Mouse (Mus musculus) left cerebral cortex, postnatal 14 days (tissue): ENCODE measurements at regions not wholly inside any gene's neighbourhood (a gene's known extent, or its start where the extent isn't known, plus 50 kb on each side); places are given as distances from the start of the nearest gene placed in this dataset.
A peak's percentile ranks its signal among the peaks of the same experiment; 100 is the strongest.
"Not testable (repeated sequence)": the region's sequence is repeated elsewhere in the genome, so short reads cannot be mapped to it uniquely, and the experiment has no call there.

Experiments used
- DNase-seq, 2 experiments: peaks; one replicate each; pipeline ENCODE4 v3.0.0; 2021 to 2022; ENCODE audit warnings: low spot score in 2 of 2, mixed read lengths in 1 of 2
- intact Hi-C: fragments of 180-260 bp; cut with DNase I; formaldehyde crosslinking; loops from one replicate; pipeline ENCODE4 v1.15.1; 2025

DNA sequence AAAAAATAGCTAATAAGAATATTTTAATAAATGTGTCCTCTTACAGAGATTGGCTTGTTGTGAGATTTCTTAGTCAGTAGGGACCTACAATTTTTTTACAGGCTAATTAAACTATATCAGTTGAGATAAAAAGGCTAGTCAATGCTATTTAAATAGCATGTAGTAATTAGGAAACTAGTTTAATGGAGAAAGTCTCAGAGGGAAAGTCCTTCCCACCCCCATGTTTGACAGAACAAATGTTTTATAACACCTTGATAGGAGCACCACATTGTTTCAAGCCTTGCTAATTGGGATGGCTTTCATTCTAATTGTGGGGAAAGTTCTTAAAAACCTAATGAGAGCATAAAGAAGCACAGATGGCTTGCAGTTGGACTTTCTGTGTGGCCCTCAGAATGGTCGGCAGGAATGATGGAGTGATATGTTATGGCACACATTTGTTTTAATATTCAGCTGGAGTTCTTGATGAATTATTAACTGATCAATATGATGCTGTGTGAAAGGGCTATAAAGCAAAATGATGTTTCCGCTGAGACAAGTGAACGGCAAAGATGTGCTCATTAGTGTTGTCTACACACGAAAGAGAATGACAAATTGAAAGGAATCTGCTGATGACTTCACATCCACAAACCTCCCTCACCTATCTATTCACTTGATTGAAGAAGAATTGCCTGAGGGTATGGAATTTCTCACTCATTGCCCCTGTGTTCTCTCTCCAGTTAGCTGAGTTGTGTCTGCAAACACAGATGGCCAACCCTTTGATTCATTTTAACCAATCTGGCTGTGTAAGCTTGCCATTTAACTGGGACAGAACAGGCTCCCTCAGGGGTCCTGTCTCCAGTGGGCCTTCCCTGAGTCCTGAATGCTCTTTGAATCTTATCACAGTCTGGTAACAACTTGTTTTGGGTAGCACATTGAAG lies 111.5 kb upstream of the Arhgap20 start:
- intact Hi-C loops = no loop called here
- no peak for DNase-seq

GRCm38 (mm10) chr9:51654645-51655044 lies 110.5 kb upstream of the Arhgap20 start:
- intact Hi-C loops = no loop called here
- no peak for DNase-seq

DNA sequence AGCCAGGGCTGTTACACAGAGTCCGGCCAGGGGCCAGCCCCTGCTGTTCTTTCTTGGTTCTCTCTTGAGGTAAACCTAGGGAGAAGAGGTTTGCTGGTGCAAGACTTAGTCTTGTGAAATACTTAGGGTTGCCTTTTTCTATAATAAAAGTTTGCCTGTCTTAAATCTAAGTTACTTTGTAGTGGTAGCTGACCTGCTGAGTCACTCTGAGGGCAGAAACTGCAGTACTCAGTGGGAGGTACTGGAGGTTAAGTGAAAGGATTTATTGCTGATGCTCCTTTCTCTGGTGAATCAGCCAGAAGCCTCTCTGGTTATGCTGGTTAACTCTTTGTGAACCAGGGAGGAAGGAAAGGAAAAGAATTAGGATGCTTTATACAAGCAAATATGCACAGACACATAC lies 107.3 kb upstream of the Arhgap20 start:
- intact Hi-C loops = no loop called here
- no peak for DNase-seq

GRCm38 (mm10) chr9:51660908-51661874 lies 103.9 kb upstream of the Arhgap20 start:
- DNase-seq = peak; percentile 14 to 38

GRCm38 (mm10) chr9:51661911-51662310 lies 103.2 kb upstream of the Arhgap20 start:
- DNase-seq = no peak
- intact Hi-C loops = no loop called here

More at GRCm38 (mm10) chr9:51660908-51661874, 103.9 kb upstream of the Arhgap20 start:
- intact Hi-C loops = no loop called here

DNA sequence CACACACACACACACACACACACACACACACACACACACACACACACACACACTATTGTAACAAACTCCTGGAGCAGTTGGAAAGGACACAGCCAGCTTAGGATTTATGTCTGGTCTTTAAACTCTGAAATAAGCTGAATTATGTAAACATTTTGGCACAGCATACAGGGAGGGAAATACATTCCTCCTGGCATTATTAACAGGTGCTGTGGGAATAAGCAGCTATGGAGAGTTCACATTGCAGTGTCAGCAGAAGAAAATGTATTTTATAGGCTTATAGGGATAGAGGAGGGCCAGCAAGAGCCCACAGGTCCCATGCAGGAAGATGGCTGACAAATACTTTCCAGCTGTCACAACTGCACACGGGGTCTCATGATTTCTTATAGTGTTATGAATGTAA lies 100.8 kb upstream of the Arhgap20 start:
- no peak for DNase-seq
- intact Hi-C loops = no loop called here

DNA sequence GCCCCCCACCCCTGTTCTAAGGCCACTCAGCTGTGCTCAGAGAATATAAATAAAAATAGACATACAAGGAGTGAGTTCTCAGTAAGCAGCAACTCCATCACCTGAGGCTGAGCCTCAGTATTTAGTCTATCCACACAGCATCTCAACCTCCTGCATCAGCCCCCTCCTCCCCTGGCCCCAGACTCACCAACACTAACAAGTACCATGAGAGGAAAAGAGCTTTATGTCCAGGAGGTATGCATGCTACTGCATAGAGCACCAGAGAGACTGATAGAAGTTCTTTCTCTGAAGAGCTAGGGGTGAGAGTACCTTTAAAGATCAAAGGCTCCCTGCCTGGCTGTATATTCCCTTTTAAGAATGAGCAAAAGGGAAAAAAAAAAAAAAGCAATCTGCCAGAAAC lies 100.3 kb upstream of the Arhgap20 start:
- intact Hi-C loops = no loop called here

DNA sequence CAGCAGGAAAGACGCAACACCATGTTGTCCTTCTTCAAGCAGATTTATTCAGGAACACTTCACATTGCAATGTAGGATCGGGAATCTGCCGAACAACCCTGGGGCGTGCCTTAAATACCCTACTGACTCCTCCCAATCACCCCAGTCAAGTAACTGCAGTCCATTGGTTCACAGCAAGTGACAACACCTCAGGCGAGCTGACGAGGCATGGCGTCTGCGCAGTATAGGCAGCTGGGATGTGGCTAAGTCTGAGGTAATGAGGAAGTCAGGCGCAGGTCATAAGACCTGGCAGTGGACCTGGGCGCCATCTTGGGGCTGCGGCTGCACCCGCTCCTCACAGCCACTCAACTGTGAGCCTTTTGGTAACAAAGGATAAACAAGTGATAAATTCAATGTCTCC lies 96.2 kb upstream of the Arhgap20 start:
- intact Hi-C loops, DNase-seq: not testable (repeated sequence)

More for the DNA sequence above, 100.3 kb upstream of the Arhgap20 start:
- no peak for DNase-seq

GRCm38 (mm10) chr9:51670531-51670930 lies 94.6 kb upstream of the Arhgap20 start:
- no peak for DNase-seq
- intact Hi-C loops = no loop called here

- intact Hi-C loops = no loop called here
- no peak for DNase-seq
Measured at GRCm38 (mm10) chr9:51686536-51686935, 78.6 kb upstream of the Arhgap20 start.

DNA sequence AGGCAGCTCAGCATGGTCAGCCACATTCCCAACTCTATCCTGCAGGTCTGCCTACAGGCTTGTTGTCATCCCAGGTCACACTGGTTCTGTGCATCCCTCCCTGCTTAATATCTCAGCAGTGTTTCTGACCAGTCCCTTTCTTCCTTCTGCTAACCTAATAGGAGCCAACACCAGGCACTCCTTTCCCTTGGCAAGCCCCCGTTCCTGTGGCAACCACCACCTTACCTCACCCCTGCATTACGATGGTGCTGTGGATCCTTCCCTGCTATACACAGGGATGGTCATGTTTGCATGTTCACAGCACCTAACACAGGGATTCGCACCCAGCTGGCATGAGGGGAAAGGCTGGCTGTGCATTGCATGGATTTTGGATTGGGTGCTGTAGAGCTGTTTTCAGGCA lies 50.8 kb upstream of the Arhgap20 start:
- DNase-seq = no peak
- intact Hi-C loops = no loop called here
